Mouse (Mus musculus) stomach, embryonic 14.5 days (tissue): Measurements from ENCODE around the gene Odf3l1. TPM values are rescaled to one million over a fixed set of nuclear protein-coding genes. Genes with fewer than 3 reads are reported as not detected.

ENCODE experiments used
- ATAC-seq: fragments of 200-750 bp; cut with Nextera tagmentation; 2 replicates; pipeline ENCODE4 v1.8.0; 2017; ENCODE audit warnings: low read depth, moderate TSS enrichment; ENCODE audit not compliant: insufficient number of reproducible peaks, insufficient read depth, low FRiP score
- H3K27ac ChIP-seq: fragments of 300-500 bp; sonication (generic); 2 replicates; pipeline ENCODE4 v1.5.1; 2014; ENCODE audit warnings: mild to moderate bottlenecking, low read length, moderate library complexity, mixed read lengths
- H3K27me3 ChIP-seq: fragments of 300-500 bp; sonication (generic); 2 replicates; pipeline ENCODE4 v1.6.1; 2014; ENCODE audit warnings: low read length, control low read depth, mixed read lengths; ENCODE audit not compliant: control insufficient read depth, insufficient read depth
- H3K36me3 ChIP-seq: fragments of 300-500 bp; sonication (generic); 2 replicates; pipeline ENCODE4 v1.6.1; 2014; ENCODE audit warnings: mild to moderate bottlenecking, control low read depth, low read length, moderate library complexity, mixed read lengths; ENCODE audit not compliant: control insufficient read depth, insufficient read depth
- H3K4me1 ChIP-seq: fragments of 300-500 bp; sonication (generic); 2 replicates; pipeline ENCODE4 v1.6.1; 2014; ENCODE audit warnings: low read length, control low read depth, mixed read lengths; ENCODE audit not compliant: control insufficient read depth, insufficient read depth
- H3K4me2 ChIP-seq: fragments of 300-500 bp; sonication (generic); replicated peaks from 2 replicates; pipeline ENCODE4 v1.6.1; 2014; ENCODE audit warnings: low read depth, low read length, control low read depth
- H3K4me3 ChIP-seq: fragments of 300-500 bp; sonication (generic); 2 replicates; pipeline ENCODE4 v1.5.1; 2014; ENCODE audit warnings: low read depth, low read length, control low read depth
- H3K9ac ChIP-seq: fragments of 300-500 bp; sonication (generic); replicated peaks from 2 replicates; pipeline ENCODE4 v1.6.1; 2014; ENCODE audit warnings: low read depth, mild to moderate bottlenecking, control low read depth, low read length, moderate library complexity, mixed read lengths
- H3K9me3 ChIP-seq: fragments of 300-500 bp; sonication (generic); 2 replicates; pipeline ENCODE4 v1.6.1; 2016; ENCODE audit warnings: low read depth, low read length, control low read depth; ENCODE audit not compliant: control insufficient read depth
- WGBS: fragments of 180-500 bp; shearing (Covaris S2); extraction: QIAGEN DNeasy Blood & Tissue Kit; methylation state at CpG from one replicate; pipeline ENCODE4 v1.1.7; 2014; 5-methylcytosine and 5-hydroxymethylcytosine counted together
- polyA plus RNA-seq: library from polyadenylated mRNA; unstranded; fragments of >200 nt; fragmentation: Nextera tagmentation; extraction: Ambion mirVana; gene quantifications from 2 replicates; pipeline ENCODE4 v1.2.1, GENCODE M21; 2014

Odf3l1 gene
- polyA plus RNA-seq, 1 experiment from 2014 or later: 1.9 TPM

GRCm38 (mm10) chr9:56899409-56899808 lies 34.9 kb upstream of the Odf3l1 start:
- Histone ChIP-seq H3K27me3 (no peaks in the 10 kb centered on the region), H3K36me3 (no peaks in the 10 kb centered on the region), H3K4me1 (no peaks in the 10 kb centered on the region), H3K4me2 (no peak overlapping the region), H3K9ac (no peak overlapping the region), H3K9me3 (no peaks in the 10 kb centered on the region), H3K27ac (no peak overlapping the region), H3K4me3 (no peak overlapping the region)
- ATAC-seq: no peak
- WGBS: 83% methylated on average over 11 of the region's 11 CpGs

- Histone ChIP-seq H3K27ac (no peak overlapping the region), H3K4me1 (0 out of 2 replicates have a peak, but pooled peaks cover 5% of the 10 kb centered on the region), H3K4me3 (no peak overlapping the region), H3K9me3 (no peaks in the 10 kb centered on the region), H3K9ac (no peak overlapping the region), H3K27me3 (no peaks in the 10 kb centered on the region), H3K36me3 (peaks cover 8% of the 10 kb centered on the region), H3K4me2 (no peak overlapping the region)
- 92% methylated on average over 12 of the region's 12 CpGs for WGBS
- no peak for ATAC-seq
Observed at GRCm38 (mm10) chr9:56896779-56897178, 32.3 kb upstream of the Odf3l1 start.

DNA sequence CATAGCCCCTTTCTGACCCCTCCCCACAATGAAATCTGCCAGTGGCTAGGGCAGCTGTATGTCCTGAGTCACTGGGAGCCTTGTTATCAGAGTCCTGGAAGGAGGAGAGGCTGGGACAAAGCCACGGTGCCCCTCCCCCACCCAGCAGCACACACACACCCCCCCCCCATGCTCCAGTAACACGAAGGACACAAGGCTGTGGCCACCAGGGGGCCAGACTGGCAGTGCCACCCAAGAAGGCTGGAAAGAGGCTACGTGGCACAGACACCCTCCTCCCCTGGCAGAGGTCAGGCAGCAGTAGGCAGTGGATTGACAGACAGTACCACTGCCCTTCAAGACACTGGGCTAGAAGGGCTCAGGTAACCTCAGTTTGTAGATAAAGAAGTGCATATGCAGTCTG lies 29.5 kb upstream of the Odf3l1 start:
- 10% methylated on average over 3 of the region's 3 CpGs for whole genome bisulfite sequencing
- H3K9ac ChIP-seq: no peak overlapping the region
- no peak overlapping the region for H3K4me2 ChIP-seq
- H3K4me3 ChIP-seq: no peak overlapping the region
- H3K36me3 ChIP-seq: peaks cover 8% of the 10 kb centered on the region
- H3K9me3 ChIP-seq: no peaks in the 10 kb centered on the region
- H3K27me3 ChIP-seq: no peaks in the 10 kb centered on the region
- no peak overlapping the region for H3K27ac ChIP-seq
- 0 out of 2 replicates have a peak, but pooled peaks cover 5% of the 10 kb centered on the region for H3K4me1 ChIP-seq
- ATAC-seq: peak; percentile 49; the same call in 1 of the 2 replicates

DNA sequence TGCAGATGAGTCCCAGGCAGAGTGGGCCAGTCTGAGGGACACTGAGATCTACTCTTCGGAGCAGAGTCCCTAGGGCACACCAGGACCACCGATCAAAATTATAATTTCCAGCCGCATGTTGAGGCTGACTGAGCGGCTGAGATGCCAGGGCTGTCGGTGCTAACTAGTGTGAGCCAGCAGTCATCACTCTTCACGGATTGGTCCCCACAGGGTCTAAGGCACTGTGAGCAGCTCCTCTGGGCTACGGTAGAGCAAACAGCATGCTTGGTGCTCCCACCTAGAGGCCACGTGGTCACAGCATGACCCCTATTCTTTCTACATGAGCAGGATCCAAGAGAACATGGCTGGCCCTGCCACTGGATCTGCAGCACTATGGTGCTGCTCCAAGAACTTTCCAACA lies 28.8 kb upstream of the Odf3l1 start:
- Histone ChIP-seq H3K9me3 (no peaks in the 10 kb centered on the region), H3K4me3 (no peak overlapping the region), H3K36me3 (peaks cover 14% of the 10 kb centered on the region), H3K27ac (no peak overlapping the region), H3K9ac (no peak overlapping the region), H3K4me2 (no peak overlapping the region), H3K4me1 (0 out of 2 replicates have a peak, but pooled peaks cover 5% of the 10 kb centered on the region), H3K27me3 (no peaks in the 10 kb centered on the region)
- ATAC-seq: no peak
- 75% methylated on average over 8 of the region's 8 CpGs for WGBS

- 93% methylated on average over 10 of the region's 10 CpGs for WGBS
- no peak for ATAC-seq
- Histone ChIP-seq H3K4me2 (no peak overlapping the region), H3K9ac (no peak overlapping the region), H3K27me3 (no peaks in the 10 kb centered on the region), H3K9me3 (no peaks in the 10 kb centered on the region), H3K4me1 (0 out of 2 replicates have a peak, but pooled peaks cover 5% of the 10 kb centered on the region), H3K36me3 (peaks cover 23% of the 10 kb centered on the region), H3K27ac (no peak overlapping the region), H3K4me3 (no peak overlapping the region)
Observed at GRCm38 (mm10) chr9:56892111-56892510, 27.6 kb upstream of the Odf3l1 start.

GRCm38 (mm10) chr9:56891517-56892011 lies 27.1 kb upstream of the Odf3l1 start:
- H3K4me2 ChIP-seq: no peak overlapping the region; the same call in 1 of the 2 replicates
- no peak overlapping the region for H3K27ac ChIP-seq
- no peaks in the 10 kb centered on the region for H3K27me3 ChIP-seq
- H3K4me1 ChIP-seq: 0 out of 2 replicates have a peak, but pooled peaks cover 5% of the 10 kb centered on the region
- no peak overlapping the region for H3K4me3 ChIP-seq
- no peaks in the 10 kb centered on the region for H3K9me3 ChIP-seq
- no peak overlapping the region for H3K9ac ChIP-seq
- peak; percentile 35; the same call in 1 of the 2 replicates for ATAC-seq
- 34% methylated on average over 12 of the region's 12 CpGs for WGBS
- peaks cover 29% of the 10 kb centered on the region for H3K36me3 ChIP-seq

DNA sequence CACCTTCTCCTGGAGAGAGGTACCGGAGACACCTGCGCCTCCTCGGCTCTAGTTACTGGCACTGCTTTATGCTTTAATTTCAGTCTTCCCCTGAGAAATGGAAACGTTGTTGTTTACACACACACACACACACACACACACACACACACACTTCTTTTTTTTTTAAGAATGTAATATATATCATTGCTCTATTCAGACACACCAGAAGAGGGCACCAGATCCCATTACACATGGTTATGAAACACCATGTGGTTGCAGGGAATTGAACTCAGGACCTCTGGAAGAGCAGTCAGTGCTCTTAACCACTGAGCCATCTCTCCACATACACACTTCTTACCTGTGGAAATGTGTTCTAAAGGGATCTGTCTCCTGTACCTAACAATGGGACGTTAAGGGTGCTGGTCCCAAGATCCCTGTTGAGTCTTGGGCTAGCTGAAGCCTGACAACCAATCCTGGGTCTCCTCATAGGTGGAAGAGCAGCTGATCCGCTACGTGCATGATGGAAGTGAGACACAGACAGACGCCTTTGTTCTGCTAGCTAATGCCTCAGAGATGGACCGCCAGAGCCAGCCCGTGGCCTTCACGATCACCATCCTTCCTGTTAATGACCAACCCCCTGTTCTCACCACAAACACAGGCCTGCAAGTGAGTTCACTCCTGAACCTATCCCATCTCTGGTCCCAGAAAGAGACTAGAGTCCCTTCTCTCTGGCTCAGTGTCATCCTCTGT lies 26.2 kb upstream of the Odf3l1 start:
- Histone ChIP-seq H3K4me3 (no peak overlapping the region), H3K4me1 (0 out of 2 replicates have a peak, but pooled peaks cover 5% of the 10 kb centered on the region), H3K9me3 (no peaks in the 10 kb centered on the region), H3K27ac (no peak overlapping the region), H3K36me3 (peaks cover 35% of the 10 kb centered on the region), H3K4me2 (no peak overlapping the region), H3K9ac (no peak overlapping the region), H3K27me3 (no peaks in the 10 kb centered on the region)
- 75% methylated on average over 11 of the region's 11 CpGs for WGBS
- ATAC-seq: no peak

DNA sequence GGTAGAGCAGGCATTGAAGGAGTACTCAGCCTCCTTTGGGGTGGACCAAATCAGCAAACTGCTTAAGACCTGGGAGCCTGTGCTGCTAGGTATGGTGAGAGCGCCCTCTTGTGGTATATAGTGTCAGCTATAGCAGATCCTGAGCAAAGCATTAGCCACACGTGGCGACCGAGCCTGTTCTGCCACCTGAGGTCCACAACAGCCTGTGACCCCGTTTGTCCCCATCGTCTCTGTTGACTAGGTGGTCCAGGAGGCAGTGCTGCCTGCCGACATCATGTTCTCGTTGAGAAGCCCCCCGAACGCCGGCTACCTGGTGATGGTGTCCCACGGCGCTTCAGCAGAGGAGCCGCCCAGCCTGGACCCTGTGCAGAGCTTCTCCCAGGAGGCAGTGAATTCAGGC lies 25.3 kb upstream of the Odf3l1 start:
- H3K9me3 ChIP-seq: no peaks in the 10 kb centered on the region
- H3K9ac ChIP-seq: no peak overlapping the region
- peak overlapping the region; percentile 27 for H3K4me2 ChIP-seq
- ATAC-seq: no peak
- H3K36me3 ChIP-seq: peaks cover 40% of the 10 kb centered on the region
- H3K27me3 ChIP-seq: no peaks in the 10 kb centered on the region
- no peak overlapping the region for H3K27ac ChIP-seq
- WGBS: 19% methylated on average over 14 of the region's 14 CpGs
- no peak overlapping the region for H3K4me3 ChIP-seq
- 0 out of 2 replicates have a peak, but pooled peaks cover 5% of the 10 kb centered on the region for H3K4me1 ChIP-seq
